Mouse (Mus musculus): ENCODE data around the gene Syde2.
A peak's percentile ranks its signal among the peaks of the same experiment; 100 is the strongest.
"Not testable (repeated sequence)": the region's sequence is repeated elsewhere in the genome, so short reads cannot be mapped to it uniquely, and the experiment has no call there.

The Syde2 gene

GRCm38 (mm10) chr3:145987268-145987969 lies at the start of gene Syde2:
TSS of gene Syde2 (plus strand) at chr3:145987870.
- DNase-seq (ENCODE audit: low spot score) = peak; percentile 43

- DNase-seq (ENCODE audit: low spot score) = no peak
Measured at GRCm38 (mm10) chr3:145938405-145939349, 49.0 kb upstream of the Syde2 start.

- no peak for DNase-seq (ENCODE audit: low spot score)
Measured at GRCm38 (mm10) chr3:145939402-145939801, 48.3 kb upstream of the Syde2 start.

GRCm38 (mm10) chr3:145939971-145940370 lies 47.7 kb upstream of the Syde2 start:
- no peak for DNase-seq (ENCODE audit: low spot score)

GRCm38 (mm10) chr3:145941971-145942370 lies 45.7 kb upstream of the Syde2 start:
- peak; percentile 75 for DNase-seq (ENCODE audit: low spot score)

GRCm38 (mm10) chr3:145944348-145944747 lies 43.3 kb upstream of the Syde2 start:
- no peak for DNase-seq (ENCODE audit: low spot score)

GRCm38 (mm10) chr3:145945904-145946303 lies 41.8 kb upstream of the Syde2 start:
- no peak for DNase-seq (ENCODE audit: low spot score)

GRCm38 (mm10) chr3:145946654-145947053 lies 41.0 kb upstream of the Syde2 start:
- DNase-seq (ENCODE audit: low spot score) = no peak

- no peak for DNase-seq (ENCODE audit: low spot score)
Measured at GRCm38 (mm10) chr3:145947539-145948204, 40.0 kb upstream of the Syde2 start.

GRCm38 (mm10) chr3:145950034-145950814 lies 37.4 kb upstream of the Syde2 start:
- DNase-seq (ENCODE audit: low spot score) = peak; percentile 58

GRCm38 (mm10) chr3:145950815-145951130 lies 36.9 kb upstream of the Syde2 start:
- DNase-seq (ENCODE audit: low spot score) = no peak

GRCm38 (mm10) chr3:145951287-145952165 lies 36.1 kb upstream of the Syde2 start:
- DNase-seq (ENCODE audit: low spot score) = peak; percentile 49

- DNase-seq (ENCODE audit: low spot score) = no peak
Measured at GRCm38 (mm10) chr3:145952945-145953344, 34.7 kb upstream of the Syde2 start.

GRCm38 (mm10) chr3:145953411-145953810 lies 34.3 kb upstream of the Syde2 start:
- no peak for DNase-seq (ENCODE audit: low spot score)

- DNase-seq (ENCODE audit: low spot score) = no peak
Measured at GRCm38 (mm10) chr3:145959824-145960223, 27.8 kb upstream of the Syde2 start.

GRCm38 (mm10) chr3:145962411-145962810 lies 25.3 kb upstream of the Syde2 start:
- no peak for DNase-seq (ENCODE audit: low spot score)

GRCm38 (mm10) chr3:145963101-145964017 lies 24.3 kb upstream of the Syde2 start:
- no peak for DNase-seq (ENCODE audit: low spot score)

GRCm38 (mm10) chr3:145964018-145964387 lies 23.7 kb upstream of the Syde2 start:
- DNase-seq (ENCODE audit: low spot score) = no peak

GRCm38 (mm10) chr3:145964473-145964872 lies 23.2 kb upstream of the Syde2 start:
- no peak for DNase-seq (ENCODE audit: low spot score)

GRCm38 (mm10) chr3:145965583-145965982 lies 22.1 kb upstream of the Syde2 start:
- DNase-seq (ENCODE audit: low spot score) = not testable (repeated sequence)
